Mouse (Mus musculus) hindbrain, embryonic 14.5 days (tissue): ENCODE results near the gene Cep350. TPM values are rescaled to one million over a fixed set of nuclear protein-coding genes. Genes with fewer than 3 reads are reported as not detected.

Experiments used
- ATAC-seq: fragments of 200-750 bp; cut with Nextera tagmentation; 2 replicates; pipeline ENCODE4 v1.8.0; 2017; ENCODE audit warnings: moderate number of reproducible peaks, mild to moderate bottlenecking, moderate TSS enrichment, moderate library complexity; ENCODE audit not compliant: low FRiP score
- DNase-seq: peaks from one replicate; pipeline ENCODE4 v3.0.0-alpha.2; 2015; ENCODE audit warnings: low spot score
- H3K27ac ChIP-seq: fragments of 300-500 bp; sonication (generic); 2 replicates; pipeline ENCODE4 v1.5.1; 2014; ENCODE audit warnings: mild to moderate bottlenecking, moderate library complexity
- H3K27me3 ChIP-seq: fragments of 300-500 bp; sonication (generic); 2 replicates; pipeline ENCODE4 v1.6.1; 2014; ENCODE audit warnings: mild to moderate bottlenecking, low read length, mixed read lengths; ENCODE audit not compliant: control insufficient read depth, insufficient read depth
- H3K36me3 ChIP-seq: fragments of 300-500 bp; sonication (generic); replicated peaks from 2 replicates; pipeline ENCODE4 v1.6.1; 2014; ENCODE audit not compliant: control insufficient read depth, insufficient read depth
- H3K4me1 ChIP-seq: fragments of 300-500 bp; sonication (generic); replicated peaks from 2 replicates; pipeline ENCODE4 v1.6.1; 2014; ENCODE audit warnings: antibody characterized with exemption, low read length, mixed read lengths; ENCODE audit not compliant: control insufficient read depth, insufficient read depth
- H3K4me2 ChIP-seq: fragments of 300-500 bp; sonication (generic); replicated peaks from 2 replicates; pipeline ENCODE4 v1.6.1; 2014; ENCODE audit warnings: mild to moderate bottlenecking, moderate library complexity
- H3K4me3 ChIP-seq: fragments of 300-500 bp; sonication (generic); replicated peaks from 2 replicates; pipeline ENCODE4 v1.5.1; 2014; ENCODE audit warnings: mild to moderate bottlenecking, low read length
- H3K9ac ChIP-seq: fragments of 300-500 bp; sonication (generic); 2 replicates; pipeline ENCODE4 v1.6.1; 2014
- H3K9me3 ChIP-seq: fragments of 300-500 bp; sonication (generic); 2 replicates; pipeline ENCODE4 v1.6.1; 2016; ENCODE audit warnings: low read length; ENCODE audit not compliant: control insufficient read depth
- WGBS: fragments of 180-500 bp; shearing (Covaris S2); extraction: QIAGEN DNeasy Blood & Tissue Kit; methylation state at CpG from one replicate; pipeline ENCODE4 v1.1.7; 2014; 5-methylcytosine and 5-hydroxymethylcytosine counted together
- polyA plus RNA-seq: library from polyadenylated mRNA; unstranded; fragments of >200 nt; fragmentation: Nextera tagmentation; extraction: Ambion mirVana; gene quantifications from 2 replicates; pipeline ENCODE4 v1.2.1, GENCODE M21; 2014

The Cep350 gene
- polyA plus RNA-seq, 1 experiment from 2014 or later = 15.1 TPM

- no peak overlapping the region for H3K27ac ChIP-seq
- no peaks in the 10 kb centered on the region for H3K9me3 ChIP-seq
- no peak overlapping the region for H3K4me2 ChIP-seq
- no peak overlapping the region for H3K9ac ChIP-seq
- no peak overlapping the region for H3K4me3 ChIP-seq
- no peaks in the 10 kb centered on the region for H3K36me3 ChIP-seq
- WGBS = 90% methylated on average over 11 of the region's 11 CpGs
- no peak for ATAC-seq
- no peak for DNase-seq
- H3K27me3 ChIP-seq = no peaks in the 10 kb centered on the region
- no peaks in the 10 kb centered on the region for H3K4me1 ChIP-seq
These were observed 17.3 kb upstream of the Cep350 start for GRCm38 (mm10) chr1:155990391-155990790.

GRCm38 (mm10) chr1:155989387-155989786, 16.3 kb upstream of the Cep350 start:
- ATAC-seq (no peak), DNase-seq (peak; percentile 51)
- no peak overlapping the region for H3K27ac ChIP-seq
- WGBS = 14% methylated on average over 2 of the region's 2 CpGs
- no peaks in the 10 kb centered on the region for H3K9me3 ChIP-seq
- no peaks in the 10 kb centered on the region for H3K36me3 ChIP-seq
- no peak overlapping the region for H3K4me3 ChIP-seq
- H3K27me3 ChIP-seq = no peaks in the 10 kb centered on the region
- H3K4me2 ChIP-seq = no peak overlapping the region
- H3K4me1 ChIP-seq = no peaks in the 10 kb centered on the region
- H3K9ac ChIP-seq = no peak overlapping the region

DNA sequence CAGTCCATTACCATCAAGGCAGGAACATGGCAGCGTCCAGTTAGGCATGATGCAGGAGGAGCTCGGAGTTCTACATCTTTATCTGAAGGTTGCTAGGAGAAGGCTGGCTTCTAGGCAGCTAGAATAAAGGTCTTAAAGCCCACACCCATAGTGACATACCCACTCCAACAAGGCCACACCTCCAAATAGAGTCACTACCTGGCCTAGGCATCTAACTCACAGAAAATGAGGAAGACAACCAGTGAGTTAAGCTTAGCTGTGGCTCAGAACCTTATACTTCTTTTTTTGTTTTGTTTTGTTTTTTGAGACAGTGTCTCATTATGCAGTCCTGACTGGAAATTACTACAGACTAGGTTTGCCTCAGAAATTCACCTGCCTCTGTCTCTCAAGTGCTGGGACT, 14.6 kb upstream of the Cep350 start:
- Histone ChIP-seq H3K9me3 (no peaks in the 10 kb centered on the region), H3K4me1 (no peaks in the 10 kb centered on the region), H3K27me3 (no peaks in the 10 kb centered on the region), H3K4me3 (no peak overlapping the region), H3K27ac (no peak overlapping the region), H3K36me3 (no peaks in the 10 kb centered on the region), H3K4me2 (no peak overlapping the region), H3K9ac (no peak overlapping the region)
- DNase-seq (no peak), ATAC-seq (no peak)
- 80% methylated on average over 2 of the region's 2 CpGs for WGBS

GRCm38 (mm10) chr1:155974931-155975330, 1.9 kb upstream of the Cep350 start:
- ATAC-seq = no peak
- Histone ChIP-seq H3K4me3 (no peak overlapping the region), H3K27ac (no peak overlapping the region), H3K36me3 (no peaks in the 10 kb centered on the region), H3K4me1 (peaks cover 19% of the 10 kb centered on the region), H3K9ac (no peak overlapping the region), H3K4me2 (no peak overlapping the region), H3K27me3 (no peaks in the 10 kb centered on the region), H3K9me3 (no peaks in the 10 kb centered on the region)
- 66% methylated on average over 2 of the region's 2 CpGs for WGBS
- no peak for DNase-seq

- DNase-seq = peak; percentile 31
- no peaks in the 10 kb centered on the region for H3K27me3 ChIP-seq
- H3K27ac ChIP-seq = peak overlapping the region; percentile 99
- H3K9ac ChIP-seq = peak overlapping the region; percentile 99
- WGBS = 7% methylated on average over 19 of the region's 19 CpGs
- no peaks in the 10 kb centered on the region for H3K36me3 ChIP-seq
- H3K4me2 ChIP-seq = peak overlapping the region; percentile 64
- H3K9me3 ChIP-seq = no peaks in the 10 kb centered on the region
- peak; percentile 7 for ATAC-seq
- H3K4me3 ChIP-seq = peak overlapping the region; percentile 97
- H3K4me1 ChIP-seq = peaks cover 19% of the 10 kb centered on the region
These were observed 794 bp upstream of the Cep350 start for GRCm38 (mm10) chr1:155973719-155974379.

- Histone ChIP-seq H3K9ac (peak overlapping the region; percentile 99), H3K27me3 (no peaks in the 10 kb centered on the region), H3K4me3 (peak overlapping the region; percentile 97), H3K4me1 (peaks cover 19% of the 10 kb centered on the region), H3K9me3 (no peaks in the 10 kb centered on the region), H3K36me3 (no peaks in the 10 kb centered on the region), H3K4me2 (peak overlapping the region; percentile 80), H3K27ac (peak overlapping the region; percentile 99)
- WGBS = 2% methylated on average over 37 of the region's 51 CpGs
- no peak; the same call in 1 of the 2 replicates for ATAC-seq
- no peak for DNase-seq
These were observed 648 bp downstream of the Cep350 start for GRCm38 (mm10) chr1:155972146-155973067.

DNA sequence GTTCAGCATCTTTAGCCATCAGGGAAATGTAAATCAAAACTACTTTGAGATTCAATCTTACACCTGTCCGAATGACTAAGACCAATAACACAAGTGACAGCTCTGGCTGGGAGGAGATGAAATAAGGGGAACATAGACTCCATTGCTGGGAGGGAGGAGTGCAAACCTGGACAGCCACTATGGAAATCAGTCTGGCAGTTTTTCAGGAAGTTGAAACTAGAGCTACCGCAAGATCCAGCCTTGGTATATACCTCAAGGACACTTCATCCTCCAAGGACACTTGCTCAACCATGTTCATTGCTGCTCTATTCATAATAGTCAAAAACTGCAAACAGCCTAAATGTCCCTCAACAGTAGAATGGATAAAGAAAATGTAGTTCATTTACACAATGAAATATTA, 23.9 kb downstream of the Cep350 start:
- Histone ChIP-seq H3K9ac (no peak overlapping the region), H3K27ac (no peak overlapping the region), H3K4me3 (no peak overlapping the region), H3K4me2 (no peak overlapping the region), H3K36me3 (peaks cover 59% of the 10 kb centered on the region), H3K27me3 (no peaks in the 10 kb centered on the region), H3K4me1 (no peaks in the 10 kb centered on the region), H3K9me3 (0 out of 2 replicates have a peak, but pooled peaks cover 8% of the 10 kb centered on the region)
- DNase-seq (no peak), ATAC-seq (no peak)
- WGBS = 93% methylated on average over 2 of the region's 2 CpGs

DNA sequence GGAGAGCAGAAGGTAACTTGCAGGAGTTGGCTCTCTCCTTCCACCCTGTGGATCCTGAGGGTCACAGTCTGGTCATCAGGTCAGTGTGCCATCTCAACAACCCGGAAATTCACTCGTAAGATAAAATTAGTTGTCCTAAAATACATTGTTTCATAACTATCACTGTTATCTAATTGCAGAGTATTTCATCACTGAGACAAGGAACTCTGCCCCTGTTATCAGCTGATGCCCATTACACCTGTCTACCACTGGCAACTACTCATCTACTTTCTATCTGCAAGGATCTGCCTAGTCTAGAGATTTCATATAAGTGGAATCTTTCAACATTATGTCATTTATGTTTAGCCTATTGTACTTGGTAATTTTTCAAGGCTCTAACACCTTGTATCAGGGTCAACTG, 28.7 kb downstream of the Cep350 start:
- Histone ChIP-seq H3K36me3 (peaks cover 58% of the 10 kb centered on the region), H3K27ac (no peak overlapping the region), H3K4me2 (no peak overlapping the region), H3K4me3 (no peak overlapping the region), H3K4me1 (no peaks in the 10 kb centered on the region), H3K9ac (no peak overlapping the region), H3K9me3 (0 out of 2 replicates have a peak, but pooled peaks cover 8% of the 10 kb centered on the region), H3K27me3 (no peaks in the 10 kb centered on the region)
- ATAC-seq (no peak), DNase-seq (no peak)
- 92% methylated on average over 2 of the region's 2 CpGs for WGBS

DNA sequence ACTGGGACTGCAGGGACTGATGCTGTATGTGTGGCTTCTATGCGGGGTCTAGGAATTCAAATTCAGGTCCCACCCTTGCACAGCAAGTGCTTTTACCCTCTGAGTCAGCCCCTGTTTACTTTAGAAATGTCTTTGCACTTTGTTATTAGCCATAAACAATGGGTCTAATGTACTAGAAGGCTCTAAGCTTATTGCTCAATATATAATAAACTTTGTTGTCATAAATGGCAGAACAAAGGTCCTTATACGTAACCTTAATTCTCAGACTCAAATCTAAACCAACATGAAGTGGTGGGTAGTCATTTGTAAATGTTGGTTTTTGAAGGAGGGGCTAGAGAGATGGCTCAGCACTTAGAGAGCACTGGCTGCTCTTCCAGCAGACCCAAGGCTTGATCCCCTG, 35.6 kb downstream of the Cep350 start:
- H3K27ac ChIP-seq = no peak overlapping the region
- peaks cover 75% of the 10 kb centered on the region for H3K36me3 ChIP-seq
- H3K4me1 ChIP-seq = no peaks in the 10 kb centered on the region
- no peaks in the 10 kb centered on the region for H3K9me3 ChIP-seq
- no peak overlapping the region for H3K9ac ChIP-seq
- H3K4me3 ChIP-seq = no peak overlapping the region
- H3K4me2 ChIP-seq = no peak overlapping the region
- H3K27me3 ChIP-seq = no peaks in the 10 kb centered on the region
- ATAC-seq = no peak
- 97% methylated on average over 2 of the region's 2 CpGs for WGBS
- DNase-seq = no peak
